Mouse (Mus musculus): ENCODE results near the gene Txndc5.

Gene Txndc5

GRCm38 (mm10) chr13:38528687-38529294 is at the start of gene Txndc5:
Gene Txndc5 (minus strand): TSS chr13:38528824.
- DNase-seq (ENCODE audit: extremely low read depth, low read depth) = peak; percentile 18

- no peak for DNase-seq (ENCODE audit: extremely low read depth, low read depth)
Measured at GRCm38 (mm10) chr13:38574668-38575067, 46.0 kb upstream of the Txndc5 start.

- no peak for DNase-seq (ENCODE audit: extremely low read depth, low read depth)
Measured at GRCm38 (mm10) chr13:38573281-38573680, 44.7 kb upstream of the Txndc5 start.

GRCm38 (mm10) chr13:38565245-38565644 is 36.6 kb upstream of the Txndc5 start:
- no peak for DNase-seq (ENCODE audit: extremely low read depth, low read depth)

- DNase-seq (ENCODE audit: extremely low read depth, low read depth) = no peak
Measured at GRCm38 (mm10) chr13:38554611-38555010, 26.0 kb upstream of the Txndc5 start.

- no peak for DNase-seq (ENCODE audit: extremely low read depth, low read depth)
Measured at GRCm38 (mm10) chr13:38554210-38554609, 25.6 kb upstream of the Txndc5 start.

- no peak for DNase-seq (ENCODE audit: extremely low read depth, low read depth)
Measured at GRCm38 (mm10) chr13:38548681-38549080, 20.1 kb upstream of the Txndc5 start.

- DNase-seq (ENCODE audit: extremely low read depth, low read depth) = no peak
Measured at GRCm38 (mm10) chr13:38547717-38548116, 19.1 kb upstream of the Txndc5 start.

GRCm38 (mm10) chr13:38546754-38547153 is 18.1 kb upstream of the Txndc5 start:
- no peak for DNase-seq (ENCODE audit: extremely low read depth, low read depth)

GRCm38 (mm10) chr13:38545460-38545859 is 16.8 kb upstream of the Txndc5 start:
- DNase-seq (ENCODE audit: extremely low read depth, low read depth) = no peak

GRCm38 (mm10) chr13:38544769-38545445 is 16.3 kb upstream of the Txndc5 start:
- no peak for DNase-seq (ENCODE audit: extremely low read depth, low read depth)

GRCm38 (mm10) chr13:38543455-38544125 is 15.0 kb upstream of the Txndc5 start:
- no peak for DNase-seq (ENCODE audit: extremely low read depth, low read depth)

- no peak for DNase-seq (ENCODE audit: extremely low read depth, low read depth)
Measured at GRCm38 (mm10) chr13:38539192-38539900, 10.7 kb upstream of the Txndc5 start.

- no peak for DNase-seq (ENCODE audit: extremely low read depth, low read depth)
Measured at GRCm38 (mm10) chr13:38537521-38537920, 8.9 kb upstream of the Txndc5 start.

- DNase-seq (ENCODE audit: extremely low read depth, low read depth) = no peak
Measured at GRCm38 (mm10) chr13:38534731-38535130, 6.1 kb upstream of the Txndc5 start.

GRCm38 (mm10) chr13:38534016-38534415 is 5.4 kb upstream of the Txndc5 start:
- no peak for DNase-seq (ENCODE audit: extremely low read depth, low read depth)

- DNase-seq (ENCODE audit: extremely low read depth, low read depth) = no peak
Measured at GRCm38 (mm10) chr13:38533461-38533860, 4.8 kb upstream of the Txndc5 start.

GRCm38 (mm10) chr13:38531498-38531897 is 2.9 kb upstream of the Txndc5 start:
- no peak for DNase-seq (ENCODE audit: extremely low read depth, low read depth)

- no peak for DNase-seq (ENCODE audit: extremely low read depth, low read depth)
Measured at GRCm38 (mm10) chr13:38529576-38529975, 952 bp upstream of the Txndc5 start.

GRCm38 (mm10) chr13:38527797-38528650 is 600 bp downstream of the Txndc5 start:
- peak; percentile 44 for DNase-seq (ENCODE audit: extremely low read depth, low read depth)

All from MEL-GATA-1-ER (cell line).